Mouse (Mus musculus): Measurements from ENCODE around the gene Lcmt2. TPM values are rescaled to one million over a fixed set of nuclear protein-coding genes. Genes with fewer than 3 reads are reported as not detected.
"Not testable (repeated sequence)": the region's sequence is repeated elsewhere in the genome, so short reads cannot be mapped to it uniquely, and the experiment has no call there.

The Lcmt2 gene
- total RNA-seq, 2 experiments from 2014 or later = 6.9 to 7.6 TPM

GRCm38 (mm10) chr2:121126302-121126701 lies 14.2 kb downstream of the Lcmt2 start:
- not testable (repeated sequence) for DNase-seq (ENCODE audit: low spot score in 2 of 2)

GRCm38 (mm10) chr2:121119260-121119659 lies 21.2 kb downstream of the Lcmt2 start:
- no peak for DNase-seq (ENCODE audit: low spot score in 2 of 2)

DNA sequence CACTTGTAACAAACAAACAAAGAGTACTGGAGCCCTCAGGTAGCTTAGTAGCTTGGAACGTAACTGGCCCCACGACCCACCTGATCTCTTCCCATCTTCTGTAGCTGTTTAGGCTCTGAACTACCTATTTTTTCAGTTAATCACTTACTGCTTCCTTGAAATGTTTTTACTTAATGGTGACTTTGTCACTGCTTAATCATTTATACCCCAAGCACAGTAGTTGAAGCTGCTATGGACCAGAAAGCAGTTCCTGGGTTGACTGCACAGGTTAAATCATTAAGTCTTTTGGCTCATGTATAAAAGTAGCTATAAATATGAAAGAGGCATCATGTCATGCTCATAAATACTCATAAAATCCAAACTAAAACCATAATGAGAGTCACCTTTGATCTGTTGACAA lies 25.0 kb downstream of the Lcmt2 start:
- no peak for DNase-seq (ENCODE audit: low spot score in 2 of 2)

- no peak for DNase-seq (ENCODE audit: low spot score in 2 of 2)
Observed at GRCm38 (mm10) chr2:121109695-121110094, 30.8 kb downstream of the Lcmt2 start, which contains the start of gene Tgm7. Gene Tgm7, minus strand, starts transcription at chr2:121109795.

DNA sequence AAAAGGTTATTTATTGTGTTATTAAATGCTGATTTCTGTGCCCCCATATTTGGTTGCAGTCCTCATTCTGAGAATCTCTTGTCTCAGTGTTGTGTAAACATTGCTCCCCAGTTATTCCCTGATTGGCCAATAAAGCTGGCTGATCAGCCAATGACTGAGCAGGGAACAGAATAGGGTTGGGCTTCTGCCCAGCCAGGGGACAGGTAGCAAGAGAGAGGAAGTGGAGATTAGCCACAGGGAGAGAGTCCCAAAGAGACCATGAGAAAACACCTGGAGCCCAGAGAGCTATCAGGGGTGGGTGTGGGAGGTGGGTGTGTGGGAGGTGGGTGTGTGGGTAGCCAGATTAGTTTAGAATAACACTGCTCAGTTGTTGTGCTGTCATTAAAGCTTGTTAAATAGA lies 34.5 kb downstream of the Lcmt2 start:
- DNase-seq (ENCODE audit: low spot score in 2 of 2) = no peak

- peak; percentile 68 to 76 for DNase-seq (ENCODE audit: low spot score in 2 of 2)
Observed at GRCm38 (mm10) chr2:121102051-121102450, 38.4 kb downstream of the Lcmt2 start.

GRCm38 (mm10) chr2:121089751-121090150 lies 50.7 kb downstream of the Lcmt2 start:
- DNase-seq (ENCODE audit: low spot score in 2 of 2) = no peak

GRCm38 (mm10) chr2:121088507-121088906 lies 51.9 kb downstream of the Lcmt2 start:
- no peak for DNase-seq (ENCODE audit: low spot score in 2 of 2)

GRCm38 (mm10) chr2:121085480-121086185 lies 54.8 kb downstream of the Lcmt2 start, which contains the start of gene Tgm5:
Gene Tgm5, minus strand, starts transcription at chr2:121085841.
- DNase-seq (ENCODE audit: low spot score in 2 of 2) = no peak

GRCm38 (mm10) chr2:121082626-121083025 lies 57.8 kb downstream of the Lcmt2 start:
- DNase-seq (ENCODE audit: low spot score in 2 of 2) = no peak

Other genes starting within 250 kb of the Lcmt2 start
- 10 to 100 TPM; 43.2 to 45.0 TPM for gene Ubr1, start 169.9 kb downstream of the Lcmt2 start, total RNA-seq (2021)
- gene Tmem62, start 163.6 kb downstream of the Lcmt2 start, total RNA-seq (2021) = 10 to 100 TPM; 24.8 to 25.6 TPM
- gene Ccndbp1, start 132.2 kb downstream of the Lcmt2 start, total RNA-seq (2021) = 10 to 100 TPM; 63.0 to 64.6 TPM
- gene Epb42, start 103.6 kb downstream of the Lcmt2 start, total RNA-seq (2021) = not detected
- under 1 TPM in 1 of 2 experiments, not detected in 1; 0.14 TPM for gene Tgm5, start 54.8 kb downstream of the Lcmt2 start, total RNA-seq (2021)
- under 1 TPM in 1 of 2 experiments, not detected in 1; 0.21 TPM for gene Tgm7, start 30.9 kb downstream of the Lcmt2 start, total RNA-seq (2021)
- 10 to 100 TPM; 14.5 to 17.8 TPM for gene Adal, start 225 bp downstream of the Lcmt2 start, total RNA-seq (2021)
- 10 to 100 TPM; 45.6 to 49.8 TPM for gene Tubgcp4, start 30.0 kb upstream of the Lcmt2 start, total RNA-seq (2021)
- 1 to 10 TPM; 6.5 to 6.9 TPM for gene Zscan29, start 30.5 kb upstream of the Lcmt2 start, total RNA-seq (2021)
- gene Trp53bp1, start 130.8 kb upstream of the Lcmt2 start, total RNA-seq (2021) = 100 to 1,000 TPM; 140 to 151 TPM
- 100 to 1,000 TPM; 521 to 561 TPM for gene Map1a, start 148.9 kb upstream of the Lcmt2 start, total RNA-seq (2021)
- 100 to 1,000 TPM; 132 to 136 TPM for gene Ppip5k1, start 214.7 kb upstream of the Lcmt2 start, total RNA-seq (2021)
- 100 to 1,000 TPM; 365 to 394 TPM for gene Ckmt1, start 217.1 kb upstream of the Lcmt2 start, total RNA-seq (2021)
- under 1 TPM; 0.09 to 0.23 TPM for gene Strc, start 246.5 kb upstream of the Lcmt2 start, total RNA-seq (2021)

All from left cerebral cortex, adult 18-20 months (tissue).